8 mouse cellular contexts compared by ENCODE assay signal in genomic region chr8:20119581-20119980, GRCm38 (mm10).
DNase-seq lines count a peak whose midpoint lies in the region; ATAC-seq lines count a peak whose summit lies in the region.
"Not testable (repeated sequence)": the region's sequence is repeated elsewhere in the genome, so short reads cannot be mapped to it uniquely, and the experiment has no call there.

No protein-coding gene starts in this region.

- WGBS in forebrain, embryonic 11.5 days: 76% methylated on average over 4 of the region's 4 CpGs
- 77% methylated on average over 4 of the region's 4 CpGs for WGBS in limb, embryonic 10.5 days
- WGBS in midbrain, embryonic 10.5 days: 76% methylated on average over 4 of the region's 4 CpGs

- peak; percentile 0 for DNase-seq in CD4-positive helper T cell, adult 2 months (ENCODE audit: low read depth, low spot score)
- peak; percentile 4 for DNase-seq in NIH3T3 (ENCODE audit: low read depth)
- DNase-seq in forebrain, embryonic 11.5 days (ENCODE audit: low spot score): peak; percentile 16
- DNase-seq in heart, adult 11 months: peak; percentile 91
- peak; percentile 7 for DNase-seq in limb, embryonic 10.5 days (ENCODE audit: low spot score)
- DNase-seq in midbrain, embryonic 10.5 days (ENCODE audit: low spot score): peak; percentile 1
- peak; percentile 4 for DNase-seq in right cerebral cortex, postnatal 4 days
- DNase-seq in thymus, postnatal 4 days: peak; percentile 8

- H3K4me1 ChIP-seq in forebrain, embryonic 11.5 days (replicated peaks; ENCODE audit: control insufficient read depth, insufficient read depth, low read length); limb, embryonic 10.5 days; midbrain, embryonic 10.5 days: not testable (repeated sequence)

- not testable (repeated sequence) for H3K4me3 ChIP-seq in forebrain, embryonic 11.5 days (ENCODE audit: low read depth, low read length); limb, embryonic 10.5 days; midbrain, embryonic 10.5 days

- H3K4me2 ChIP-seq in forebrain, embryonic 11.5 days (ENCODE audit: low read depth, low read length, severe bottlenecking): not testable (repeated sequence)

- not testable (repeated sequence) for H3K27ac ChIP-seq in forebrain, embryonic 11.5 days (ENCODE audit: low read depth, low read length); limb, embryonic 10.5 days; midbrain, embryonic 10.5 days (replicated peaks)

- not testable (repeated sequence) for H3K27me3 ChIP-seq in forebrain, embryonic 11.5 days (ENCODE audit: control insufficient read depth, insufficient read depth, low read length); limb, embryonic 10.5 days (ENCODE audit: low read depth, poor library complexity, severe bottlenecking); midbrain, embryonic 10.5 days (ENCODE audit: low read depth, poor library complexity, severe bottlenecking)

- not testable (repeated sequence) for H3K9me3 ChIP-seq in forebrain, embryonic 11.5 days (ENCODE audit: control insufficient read depth, low read length); limb, embryonic 10.5 days (replicated peaks)
- peaks cover 13% of the 10 kb centered on the region; the same call in 1 of the 2 replicates for H3K9me3 ChIP-seq in midbrain, embryonic 10.5 days (replicated peaks)

- H3K9ac ChIP-seq in forebrain, embryonic 11.5 days (ENCODE audit: low read length): not testable (repeated sequence)

- not testable (repeated sequence) for H3K36me3 ChIP-seq in forebrain, embryonic 11.5 days (ENCODE audit: control insufficient read depth, insufficient read depth, low read length); limb, embryonic 10.5 days; midbrain, embryonic 10.5 days

- not testable (repeated sequence) for ATAC-seq in forebrain, embryonic 11.5 days (replicated peaks; ENCODE audit: low FRiP score)

Comparison
In these comparisons a context has a peak if more than half of its experiments do, and no peak if none do; other contexts are left out.
1. DNase-seq: peak in every context shown above with its lines; median percentile 91 in heart, adult 11 months; 16 in forebrain, embryonic 11.5 days; 8 in thymus, postnatal 4 days; 7 in limb, embryonic 10.5 days; 4 in NIH3T3; 4 in right cerebral cortex, postnatal 4 days; 1 in midbrain, embryonic 10.5 days; 0 in CD4-positive helper T cell, adult 2 months.